Mouse (Mus musculus): ENCODE measurements around the gene Tldc1. TPM values are rescaled to one million over a fixed set of nuclear protein-coding genes. Genes with fewer than 3 reads are reported as not detected.

The Tldc1 gene
- polyA plus RNA-seq, 1 experiment from 2014 or later, result 14.6 TPM

GRCm38 (mm10) chr8:119785764-119786405, 7.7 kb upstream of the Tldc1 start:
- Histone ChIP-seq H3K9ac (no peak overlapping the region), H3K4me3 (no peak overlapping the region), H3K4me2 (no peak overlapping the region), H3K4me1 (replicated peaks) (peaks cover 21% of the 10 kb centered on the region), H3K36me3 (no peaks in the 10 kb centered on the region), H3K27ac (ENCODE audit: poor library complexity, severe bottlenecking) (no peak overlapping the region), H3K27me3 (replicated peaks) (peaks cover 19% of the 10 kb centered on the region), H3K9me3 (replicated peaks) (no peaks in the 10 kb centered on the region)
- no peak for ATAC-seq (ENCODE audit: insufficient number of reproducible peaks, low FRiP score)
- WGBS, result 64% methylated on average over 18 of the region's 18 CpGs

GRCm38 (mm10) chr8:119784676-119785075, 6.5 kb upstream of the Tldc1 start:
- no peaks in the 10 kb centered on the region for H3K9me3 ChIP-seq (replicated peaks)
- ATAC-seq (ENCODE audit: insufficient number of reproducible peaks, low FRiP score), result no peak
- 76% methylated on average over 7 of the region's 7 CpGs for WGBS
- H3K9ac ChIP-seq, result no peak overlapping the region
- peaks cover 22% of the 10 kb centered on the region for H3K27me3 ChIP-seq (replicated peaks)
- peaks cover 16% of the 10 kb centered on the region for H3K4me1 ChIP-seq (replicated peaks)
- H3K4me3 ChIP-seq, result no peak overlapping the region
- no peak overlapping the region for H3K27ac ChIP-seq (ENCODE audit: poor library complexity, severe bottlenecking)
- no peaks in the 10 kb centered on the region for H3K36me3 ChIP-seq
- no peak overlapping the region for H3K4me2 ChIP-seq

GRCm38 (mm10) chr8:119784141-119784574, 5.9 kb upstream of the Tldc1 start:
- 0 out of 2 replicates have a peak overlapping the region, but pooled peaks have one; percentile 29 for H3K9ac ChIP-seq
- 37% methylated on average over 9 of the region's 9 CpGs for WGBS
- no peak overlapping the region for H3K27ac ChIP-seq (ENCODE audit: poor library complexity, severe bottlenecking)

GRCm38 (mm10) chr8:119783579-119783978, 5.4 kb upstream of the Tldc1 start:
- Histone ChIP-seq H3K27ac (ENCODE audit: poor library complexity, severe bottlenecking) (no peak overlapping the region), H3K4me1 (replicated peaks) (peaks cover 22% of the 10 kb centered on the region), H3K4me2 (no peak overlapping the region), H3K9me3 (replicated peaks) (no peaks in the 10 kb centered on the region), H3K36me3 (no peaks in the 10 kb centered on the region), H3K4me3 (no peak overlapping the region), H3K9ac (0 out of 2 replicates have a peak overlapping the region, but pooled peaks have one; percentile 29), H3K27me3 (replicated peaks) (peaks cover 15% of the 10 kb centered on the region)
- no peak for ATAC-seq (ENCODE audit: insufficient number of reproducible peaks, low FRiP score)
- WGBS, result 67% methylated on average over 6 of the region's 6 CpGs

More at GRCm38 (mm10) chr8:119784141-119784574, 5.9 kb upstream of the Tldc1 start:
- H3K36me3 ChIP-seq, result no peaks in the 10 kb centered on the region
- no peaks in the 10 kb centered on the region for H3K9me3 ChIP-seq (replicated peaks)
- no peak overlapping the region for H3K4me2 ChIP-seq
- no peak for ATAC-seq (ENCODE audit: insufficient number of reproducible peaks, low FRiP score)
- H3K4me3 ChIP-seq, result no peak overlapping the region
- peaks cover 21% of the 10 kb centered on the region for H3K27me3 ChIP-seq (replicated peaks)
- H3K4me1 ChIP-seq (replicated peaks), result peaks cover 16% of the 10 kb centered on the region

- Histone ChIP-seq H3K4me1 (replicated peaks) (peaks cover 24% of the 10 kb centered on the region), H3K36me3 (no peaks in the 10 kb centered on the region), H3K9me3 (replicated peaks) (no peaks in the 10 kb centered on the region), H3K27ac (ENCODE audit: poor library complexity, severe bottlenecking) (no peak overlapping the region), H3K9ac (no peak overlapping the region), H3K4me2 (no peak overlapping the region), H3K4me3 (no peak overlapping the region), H3K27me3 (replicated peaks) (peaks cover 13% of the 10 kb centered on the region)
- 5% methylated on average over 5 of the region's 5 CpGs for WGBS
- no peak for ATAC-seq (ENCODE audit: insufficient number of reproducible peaks, low FRiP score)
These were observed 4.5 kb upstream of the Tldc1 start for GRCm38 (mm10) chr8:119782715-119783114.

- ATAC-seq (ENCODE audit: insufficient number of reproducible peaks, low FRiP score), result no peak
- Histone ChIP-seq H3K9me3 (replicated peaks) (no peaks in the 10 kb centered on the region), H3K4me2 (no peak overlapping the region), H3K27ac (ENCODE audit: poor library complexity, severe bottlenecking) (no peak overlapping the region), H3K4me1 (replicated peaks) (peaks cover 33% of the 10 kb centered on the region), H3K36me3 (no peaks in the 10 kb centered on the region), H3K4me3 (no peak overlapping the region), H3K9ac (no peak overlapping the region), H3K27me3 (replicated peaks) (peaks cover 8% of the 10 kb centered on the region)
- WGBS, result 57% methylated on average over 4 of the region's 4 CpGs
These were observed 3.0 kb upstream of the Tldc1 start for GRCm38 (mm10) chr8:119781086-119781840.

- H3K4me2 ChIP-seq, result no peak overlapping the region
- H3K9ac ChIP-seq, result no peak overlapping the region
- H3K27me3 ChIP-seq (replicated peaks), result peaks cover 3% of the 10 kb centered on the region; the same call in 1 of the 2 replicates
- peaks cover 31% of the 10 kb centered on the region for H3K4me1 ChIP-seq (replicated peaks)
- H3K4me3 ChIP-seq, result no peak overlapping the region
- ATAC-seq (ENCODE audit: insufficient number of reproducible peaks, low FRiP score), result no peak
- H3K9me3 ChIP-seq (replicated peaks), result no peaks in the 10 kb centered on the region
- H3K27ac ChIP-seq (ENCODE audit: poor library complexity, severe bottlenecking), result no peak overlapping the region
- no peaks in the 10 kb centered on the region for H3K36me3 ChIP-seq
- WGBS, result 72% methylated on average over 9 of the region's 9 CpGs
These were observed 2.3 kb upstream of the Tldc1 start for GRCm38 (mm10) chr8:119780402-119781049.

- Histone ChIP-seq H3K4me2 (peak overlapping the region; percentile 87), H3K27ac (ENCODE audit: poor library complexity, severe bottlenecking) (peak overlapping the region; percentile 54; the same call in 1 of the 2 replicates), H3K9me3 (replicated peaks) (no peaks in the 10 kb centered on the region), H3K4me1 (replicated peaks) (peaks cover 26% of the 10 kb centered on the region), H3K4me3 (peak overlapping the region; percentile 63; the same call in 1 of the 2 replicates), H3K9ac (no peak overlapping the region; the same call in 1 of the 2 replicates), H3K36me3 (no peaks in the 10 kb centered on the region), H3K27me3 (replicated peaks) (peaks cover 3% of the 10 kb centered on the region; the same call in 1 of the 2 replicates)
- WGBS, result 22% methylated on average over 14 of the region's 14 CpGs
- ATAC-seq (ENCODE audit: insufficient number of reproducible peaks, low FRiP score), result 0 out of 2 replicates have a peak, but pooled peaks have one; percentile 12
These were observed 959 bp upstream of the Tldc1 start for GRCm38 (mm10) chr8:119779013-119779737.

GRCm38 (mm10) chr8:119777765-119778164, 451 bp downstream of the Tldc1 start:
- H3K36me3 ChIP-seq, result peaks cover 8% of the 10 kb centered on the region; the same call in 1 of the 2 replicates
- ATAC-seq (ENCODE audit: insufficient number of reproducible peaks, low FRiP score), result peak; percentile 20
- H3K4me1 ChIP-seq (replicated peaks), result peaks cover 18% of the 10 kb centered on the region
- H3K4me2 ChIP-seq, result peak overlapping the region; percentile 87
- H3K9ac ChIP-seq, result peak overlapping the region; percentile 80
- no peaks in the 10 kb centered on the region for H3K9me3 ChIP-seq (replicated peaks)
- H3K27ac ChIP-seq (ENCODE audit: poor library complexity, severe bottlenecking), result peak overlapping the region; percentile 76
- peaks cover 3% of the 10 kb centered on the region; the same call in 1 of the 2 replicates for H3K27me3 ChIP-seq (replicated peaks)
- 26% methylated on average over 7 of the region's 7 CpGs for WGBS
- peak overlapping the region; percentile 63 for H3K4me3 ChIP-seq

- peaks cover 18% of the 10 kb centered on the region for H3K4me1 ChIP-seq (replicated peaks)
- H3K4me3 ChIP-seq, result no peak overlapping the region
- peaks cover 3% of the 10 kb centered on the region; the same call in 1 of the 2 replicates for H3K27me3 ChIP-seq (replicated peaks)
- no peak for ATAC-seq (ENCODE audit: insufficient number of reproducible peaks, low FRiP score)
- H3K9me3 ChIP-seq (replicated peaks), result no peaks in the 10 kb centered on the region
- no peak overlapping the region for H3K9ac ChIP-seq
- H3K27ac ChIP-seq (ENCODE audit: poor library complexity, severe bottlenecking), result no peak overlapping the region
- H3K36me3 ChIP-seq, result peaks cover 15% of the 10 kb centered on the region
- H3K4me2 ChIP-seq, result 0 out of 2 replicates have a peak overlapping the region, but pooled peaks have one; percentile 87
- WGBS, result 78% methylated on average over 7 of the region's 7 CpGs
These were observed 1.5 kb downstream of the Tldc1 start for GRCm38 (mm10) chr8:119776668-119777245.

Measured in heart, embryonic 12.5 days (tissue).